Mouse (Mus musculus) kidney, postnatal 14 days (tissue): ENCODE data around the gene Oxa1l.

Source experiments
- DNase-seq: peaks from one replicate; pipeline ENCODE4 v3.0.0; 2022; ENCODE audit warnings: mixed read lengths

Oxa1l gene

DNA sequence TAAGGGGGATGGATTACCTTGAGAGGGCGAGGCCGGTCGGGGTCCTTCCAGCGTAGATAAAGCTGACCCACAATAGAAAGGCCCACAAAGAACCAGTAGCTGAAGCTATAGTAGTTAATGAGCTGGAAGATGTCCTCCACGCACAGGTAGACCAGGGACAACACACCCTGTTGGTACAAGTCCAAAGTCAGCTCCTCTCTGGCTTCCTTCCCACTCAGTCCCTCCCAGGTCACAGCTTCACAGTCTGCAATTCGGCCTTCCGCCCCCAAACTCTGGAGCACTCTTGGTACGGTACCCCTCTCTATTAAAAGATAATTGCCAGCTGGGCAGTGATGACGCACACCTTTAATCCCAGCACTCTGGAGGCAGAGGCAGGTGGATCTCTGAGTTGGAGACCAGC is 12.3 kb downstream of the Oxa1l start:
- peak; percentile 62 for DNase-seq

DNA sequence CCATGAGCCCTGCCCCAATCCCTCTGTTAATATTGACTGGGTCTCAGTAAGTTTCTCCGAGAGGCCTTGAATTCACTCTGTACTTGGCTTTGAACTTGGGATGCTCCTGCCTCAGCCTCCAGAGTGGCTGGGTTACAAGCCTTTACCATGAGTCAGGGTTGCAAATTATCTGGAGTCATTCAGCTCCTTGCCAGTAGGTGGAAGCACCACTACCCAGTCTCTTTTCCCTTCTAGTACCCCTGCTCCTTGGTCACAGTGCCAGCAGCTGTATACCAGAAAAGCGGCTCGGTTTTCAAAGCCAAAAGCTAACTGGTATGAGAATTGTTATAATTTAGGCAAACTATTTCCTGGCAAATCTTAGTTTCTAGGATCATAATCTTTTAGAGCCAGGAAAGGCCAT is 15.3 kb downstream of the Oxa1l start:
- peak; percentile 72 for DNase-seq

DNA sequence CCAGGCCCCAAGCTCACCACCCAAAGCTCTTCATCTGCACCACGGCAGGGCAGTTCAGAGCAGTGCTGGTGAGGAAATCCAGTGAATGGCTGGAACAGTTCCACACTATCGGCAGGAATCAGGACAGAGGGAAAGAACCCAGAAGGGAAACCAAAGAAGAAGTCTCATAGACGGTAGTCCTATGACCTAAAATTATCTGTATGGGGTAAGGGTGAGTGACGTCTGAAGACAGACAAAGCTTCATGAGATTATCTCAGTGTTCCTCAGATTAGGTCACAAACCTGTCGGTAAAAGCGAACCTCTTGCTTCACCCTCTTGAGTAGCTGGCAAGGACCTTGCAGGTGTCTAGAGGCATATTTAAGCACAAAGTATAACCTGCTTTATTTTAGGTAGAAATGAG is 16.5 kb downstream of the Oxa1l start:
- no peak for DNase-seq

DNA sequence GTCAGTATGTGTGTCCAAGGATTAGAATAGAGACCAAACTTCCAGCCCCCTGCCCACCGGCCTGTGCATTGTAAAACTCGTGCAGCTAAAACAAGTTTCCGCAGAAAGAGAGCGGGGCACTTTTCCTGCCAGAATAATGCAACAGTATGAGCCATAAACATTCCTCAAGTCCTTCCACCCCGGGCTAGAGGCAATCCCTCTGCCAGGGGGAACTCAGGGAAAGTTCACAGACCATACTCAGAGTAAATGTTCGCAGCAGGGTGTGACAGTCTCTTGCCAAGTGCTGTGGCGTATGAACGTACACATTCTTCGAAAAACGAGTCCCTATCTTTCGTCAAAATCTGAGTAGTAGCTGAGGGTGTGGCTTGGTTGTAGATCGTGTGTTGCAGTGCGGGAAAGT is 18.9 kb downstream of the Oxa1l start:
- no peak for DNase-seq

DNA sequence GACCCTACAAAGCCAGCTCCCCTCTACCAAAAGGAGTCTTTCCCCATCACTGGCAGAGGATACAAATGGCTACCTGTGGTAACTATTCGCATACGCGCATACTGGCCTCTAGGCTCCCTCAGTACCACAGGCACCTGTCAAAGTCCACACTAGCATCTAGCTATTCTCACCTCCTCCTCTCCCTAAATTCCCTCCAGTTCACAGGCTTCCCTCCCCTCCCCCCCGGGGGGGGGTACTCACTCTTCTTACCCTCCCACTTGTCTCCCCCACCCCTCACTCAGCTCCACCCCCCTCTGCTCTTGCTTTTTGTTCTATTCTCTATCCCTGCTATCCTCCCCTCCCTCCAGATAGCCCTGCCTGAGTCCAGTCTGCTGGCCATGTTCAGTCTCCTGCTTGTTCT is 20.0 kb downstream of the Oxa1l start:
- no peak for DNase-seq

DNA sequence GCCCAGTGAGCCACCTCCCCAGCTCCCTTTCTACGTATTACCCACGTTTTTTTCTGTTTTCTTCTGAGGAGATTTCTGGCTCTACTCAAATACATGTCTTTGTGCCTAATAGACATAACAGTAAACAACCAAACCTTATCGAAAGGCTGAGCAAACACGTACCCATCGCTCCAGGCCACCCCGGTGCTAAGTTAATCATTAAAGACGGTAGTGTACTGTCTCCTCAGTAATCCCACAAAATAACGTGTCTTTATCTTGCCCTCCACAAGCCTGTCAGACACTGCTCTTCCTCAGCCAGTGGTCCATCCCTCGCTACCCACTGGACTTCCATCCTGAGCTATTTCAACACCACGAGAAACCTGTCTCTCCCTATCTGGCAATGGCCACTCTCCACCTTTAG is 21.2 kb downstream of the Oxa1l start:
- DNase-seq: peak; percentile 52

DNA sequence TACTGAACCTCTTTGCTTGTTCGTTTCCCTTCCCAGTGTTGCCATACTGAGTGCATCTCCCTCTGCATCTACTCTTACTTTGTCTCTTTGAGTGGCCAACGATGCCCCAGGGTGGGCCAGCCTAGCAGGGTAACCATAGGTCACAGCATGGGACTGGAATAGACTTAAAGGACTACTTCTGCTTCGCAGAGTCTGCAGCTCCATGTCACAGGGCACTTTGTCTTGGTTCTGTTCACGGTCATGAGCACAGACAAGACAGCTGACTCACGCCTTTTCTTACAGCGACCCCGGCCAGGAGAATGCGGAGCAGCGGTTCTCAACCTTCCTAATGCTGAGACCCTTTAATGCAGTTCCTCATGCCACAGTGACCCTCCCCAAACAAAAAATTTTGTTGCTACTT is 22.0 kb downstream of the Oxa1l start:
- no peak for DNase-seq

DNA sequence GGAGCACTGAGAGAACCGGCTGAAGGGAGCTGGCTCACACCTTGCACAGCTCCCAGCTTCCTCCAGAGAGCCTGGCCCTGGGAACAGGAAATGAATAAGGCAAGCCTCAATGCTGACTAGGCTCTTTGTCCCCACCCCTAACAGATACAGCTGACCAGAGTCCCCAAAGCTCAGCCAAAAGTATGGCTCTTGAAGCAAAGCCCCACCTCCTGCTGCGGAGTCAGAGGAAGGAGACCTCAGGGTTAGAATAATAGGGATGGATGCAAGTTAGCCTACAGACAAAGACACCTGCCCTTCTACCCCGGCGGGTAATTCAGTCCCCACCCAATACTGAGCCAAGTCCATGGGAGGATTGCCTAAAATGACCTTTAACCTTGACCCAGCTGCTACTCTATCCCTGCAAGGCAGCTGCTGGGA is 22.7 kb downstream of the Oxa1l start:
- peak; percentile 65 for DNase-seq

DNA sequence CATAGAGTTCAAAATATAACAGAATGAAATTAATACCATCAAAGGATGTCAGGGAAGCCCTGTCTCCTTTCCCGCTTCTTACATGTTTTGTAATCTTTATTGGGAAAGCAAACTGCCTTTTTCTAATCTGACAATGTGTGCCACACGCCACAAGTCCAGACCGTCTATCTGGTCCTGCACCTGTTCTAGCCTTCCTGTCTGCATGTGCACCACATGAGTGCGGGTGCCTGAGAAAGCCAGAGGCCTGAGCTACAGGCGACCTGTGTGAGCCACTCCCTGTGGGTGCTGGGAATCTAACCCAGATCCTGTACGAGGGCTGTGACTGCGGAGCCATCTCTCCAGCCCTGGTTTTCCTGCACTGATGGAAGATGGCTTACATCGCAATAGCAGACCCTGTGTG is 23.8 kb downstream of the Oxa1l start:
- DNase-seq: no peak

DNA sequence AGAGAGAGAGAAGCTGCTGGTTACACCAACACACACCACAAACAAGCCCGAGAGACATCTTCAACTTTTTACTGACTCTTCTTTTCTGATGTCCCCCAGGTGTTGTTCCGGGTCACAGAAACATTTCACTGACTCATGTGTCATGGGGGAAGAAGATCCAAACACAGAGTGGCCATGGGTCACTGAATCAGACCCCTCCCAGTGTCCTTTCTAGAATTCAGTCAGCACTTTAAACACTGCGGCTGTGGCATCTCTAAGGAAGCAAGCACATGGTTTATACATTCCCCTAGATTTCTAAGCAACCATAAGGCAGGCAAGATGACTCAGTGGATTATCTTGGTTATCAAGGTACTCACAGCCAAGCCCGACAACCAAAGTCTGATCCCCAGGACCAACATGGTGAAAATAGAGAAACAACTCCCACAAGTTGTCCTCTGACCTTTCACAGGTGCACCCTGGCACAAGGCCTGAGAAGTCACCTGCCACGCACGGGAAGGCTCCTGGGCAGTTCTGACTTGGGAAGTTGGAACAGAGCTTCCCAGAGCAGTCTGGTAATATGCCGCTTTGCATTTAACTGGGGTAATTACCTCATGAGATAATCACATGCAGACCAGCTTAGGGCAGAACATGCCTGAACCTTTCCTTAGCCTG is 25.5 kb downstream of the Oxa1l start:
- peak; percentile 65 for DNase-seq

DNA sequence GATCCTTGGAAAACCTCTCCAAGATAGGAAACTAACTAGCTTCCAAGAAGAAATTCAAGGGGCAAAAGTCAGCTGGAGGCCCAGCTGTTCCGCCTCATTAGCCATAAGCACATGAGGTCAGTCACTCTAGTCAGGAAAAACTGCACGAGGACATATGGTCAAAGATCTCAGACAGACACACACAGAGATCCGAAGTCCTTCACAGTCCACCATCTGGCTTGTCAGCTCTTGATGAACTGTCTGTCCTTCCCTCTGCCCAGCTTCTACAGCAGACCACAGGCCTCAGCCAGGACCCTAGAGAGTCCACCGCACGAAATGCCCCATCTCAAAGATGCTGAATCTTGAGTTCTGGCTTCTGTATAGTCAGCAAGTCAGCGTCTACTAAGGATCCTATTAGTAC is 26.9 kb downstream of the Oxa1l start:
- DNase-seq: peak; percentile 84

DNA sequence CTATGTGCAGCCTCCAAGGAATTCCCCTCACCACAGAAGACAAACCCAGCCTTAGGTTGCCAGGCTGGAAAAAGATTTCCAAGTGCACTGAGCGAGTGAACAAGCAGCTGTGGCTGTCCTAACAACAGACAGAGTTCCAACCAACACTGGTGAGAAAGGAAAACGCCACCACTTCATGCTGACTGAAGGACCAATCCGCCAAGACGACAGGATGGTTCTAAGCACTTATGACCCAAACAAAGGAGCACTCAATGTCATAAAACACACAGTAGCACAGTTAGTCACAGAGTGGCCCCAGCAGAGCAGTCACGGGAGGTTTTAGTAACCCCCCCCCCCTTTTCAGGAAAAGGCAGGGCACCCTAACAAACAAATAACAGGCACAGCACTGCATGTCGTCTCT is 30.2 kb downstream of the Oxa1l start:
- no peak for DNase-seq

DNA sequence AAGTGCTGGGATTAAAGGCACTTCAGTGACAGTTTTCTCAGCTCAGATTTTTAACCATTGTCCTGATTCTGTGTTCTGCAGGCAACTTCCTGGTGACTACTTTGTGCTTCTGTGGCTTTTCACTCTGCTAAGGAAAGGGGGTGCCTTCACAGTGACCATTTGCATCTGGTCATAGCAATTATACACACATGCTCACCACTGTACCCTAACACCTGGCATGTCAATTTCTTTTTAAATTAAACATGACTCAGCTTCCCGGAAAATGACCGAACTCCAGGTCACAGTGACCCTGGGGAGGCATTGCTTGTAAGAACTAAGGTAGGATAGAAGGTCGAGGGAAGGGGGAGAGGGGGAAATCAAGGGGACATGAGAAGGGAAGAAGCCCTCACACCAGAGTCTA is 33.2 kb downstream of the Oxa1l start:
- DNase-seq: no peak

DNA sequence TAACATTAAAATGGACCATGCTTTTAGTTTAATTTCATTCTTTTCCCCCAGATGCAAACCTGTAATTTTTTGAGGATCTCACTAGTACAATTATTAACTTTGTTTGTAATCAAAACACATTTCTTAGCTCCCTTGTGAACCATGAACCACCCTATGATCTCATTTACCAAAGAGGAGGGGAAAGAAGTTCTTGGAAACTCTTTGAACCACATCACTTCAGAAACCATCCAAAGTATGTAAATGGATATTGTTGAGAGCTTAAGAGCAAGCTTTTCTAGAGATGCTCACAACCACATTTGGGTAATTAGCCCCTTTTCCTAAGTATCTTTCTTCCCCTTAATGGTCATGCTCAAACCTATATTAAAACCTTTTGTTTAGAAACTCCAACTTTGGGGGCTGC is 33.7 kb downstream of the Oxa1l start:
- no peak for DNase-seq

DNA sequence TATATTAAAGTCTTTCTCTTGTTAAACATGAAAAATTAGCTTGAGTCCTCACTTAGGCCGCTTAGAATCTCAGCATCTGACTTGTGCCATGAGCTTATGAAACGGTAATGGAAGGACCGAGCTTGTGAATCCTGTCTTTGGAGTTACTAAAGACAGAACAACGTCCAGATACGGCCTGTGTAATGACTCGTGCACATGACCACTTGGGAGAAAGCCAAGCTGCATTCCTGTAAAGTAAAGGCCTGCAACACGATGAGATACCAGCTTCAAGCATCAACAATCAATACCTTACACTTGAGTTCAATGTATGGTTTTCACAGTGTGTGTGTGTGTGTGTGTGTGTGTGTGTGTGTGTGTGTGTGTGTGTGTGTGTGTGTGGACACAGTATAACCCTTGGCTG is 36.1 kb downstream of the Oxa1l start:
- no peak for DNase-seq

DNA sequence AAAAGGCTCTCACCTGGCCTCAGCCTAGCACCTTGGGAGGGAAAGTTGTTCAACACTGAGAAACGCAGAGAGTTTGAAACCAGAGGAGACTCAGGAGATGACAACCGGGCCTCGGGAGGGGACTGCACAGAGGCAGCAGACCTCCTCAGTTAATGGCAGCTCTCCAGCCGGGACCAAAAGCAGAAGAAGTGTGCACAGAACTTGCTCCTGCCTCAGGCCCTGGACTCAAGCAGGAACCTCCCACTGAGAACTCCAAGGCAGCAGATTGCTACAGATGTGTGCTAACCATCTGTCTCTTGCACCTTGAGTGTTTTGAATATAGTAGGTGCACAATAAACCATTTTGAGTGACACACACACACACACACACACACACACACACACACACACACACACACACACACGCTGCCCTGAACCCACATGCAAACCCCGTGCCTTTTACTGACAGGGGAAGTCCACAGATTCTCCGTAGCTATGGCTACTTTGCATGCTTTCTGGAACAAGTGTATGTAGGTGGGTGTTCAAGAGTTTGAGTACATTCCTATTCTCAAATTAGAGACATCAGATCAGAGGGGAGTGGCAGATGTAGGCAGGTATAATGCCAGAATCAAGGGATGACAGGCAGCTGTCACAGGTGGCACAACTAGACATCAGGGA is 37.4 kb downstream of the Oxa1l start:
- DNase-seq: no peak

DNA sequence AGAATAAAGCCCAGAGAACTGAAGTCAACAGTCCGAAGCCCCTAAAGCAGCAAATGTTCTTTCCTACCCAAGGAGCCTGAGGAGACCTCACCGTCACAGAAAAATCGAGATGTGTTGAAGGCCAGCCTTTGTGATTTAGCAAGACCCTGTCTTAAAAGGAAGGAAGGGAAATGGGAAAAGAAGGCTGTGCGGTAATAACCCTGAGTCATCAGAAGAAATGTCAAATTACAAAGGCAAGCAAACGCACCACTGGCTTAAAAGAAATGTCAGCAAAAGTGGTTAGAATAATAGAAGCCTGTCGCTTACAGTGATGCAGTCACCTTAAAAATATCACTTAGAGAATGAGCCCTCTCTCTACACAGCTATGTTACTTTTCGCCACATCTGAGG is 37.9 kb downstream of the Oxa1l start:
- DNase-seq: no peak

DNA sequence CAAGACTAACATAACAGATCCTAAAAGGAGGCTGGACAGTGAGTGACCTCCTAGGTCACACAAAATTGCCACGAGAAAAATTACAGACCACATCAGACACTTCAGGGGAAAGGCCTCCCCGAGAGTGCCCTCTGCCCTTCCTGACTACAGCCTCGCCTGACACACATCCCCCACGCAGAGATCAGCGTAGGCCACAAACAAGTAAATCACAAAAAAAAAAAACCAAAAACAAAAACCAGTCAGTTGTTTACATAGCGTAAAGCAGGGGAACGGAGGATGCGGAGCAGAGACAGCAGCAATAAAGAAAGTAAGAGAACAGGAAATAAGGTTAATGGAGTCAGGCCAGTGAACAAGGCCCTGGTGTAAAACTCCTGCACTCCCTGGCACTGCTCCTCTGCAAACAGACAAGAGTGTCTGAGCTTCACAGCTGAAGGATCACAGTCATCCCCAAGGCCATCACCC is 38.3 kb downstream of the Oxa1l start:
- peak; percentile 81 for DNase-seq

DNA sequence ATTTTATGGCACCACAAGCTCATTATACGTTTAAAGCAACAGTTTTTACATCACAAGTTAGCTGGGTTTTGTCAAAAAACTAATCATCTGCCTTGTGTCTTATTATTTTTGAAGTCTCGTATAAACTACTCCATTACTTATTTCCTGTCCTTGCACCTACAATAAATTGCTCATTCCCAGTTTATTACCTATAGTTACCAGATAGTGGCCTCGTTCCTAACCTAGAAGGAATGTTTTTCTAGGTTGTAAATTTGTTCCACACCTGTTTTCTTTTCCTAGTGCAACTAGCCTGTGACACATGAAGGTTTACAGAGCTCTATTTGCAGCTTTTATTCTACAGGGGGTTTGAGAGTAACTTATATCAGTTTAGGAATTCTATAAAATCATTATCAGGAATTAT is 41.1 kb downstream of the Oxa1l start:
- no peak for DNase-seq

DNA sequence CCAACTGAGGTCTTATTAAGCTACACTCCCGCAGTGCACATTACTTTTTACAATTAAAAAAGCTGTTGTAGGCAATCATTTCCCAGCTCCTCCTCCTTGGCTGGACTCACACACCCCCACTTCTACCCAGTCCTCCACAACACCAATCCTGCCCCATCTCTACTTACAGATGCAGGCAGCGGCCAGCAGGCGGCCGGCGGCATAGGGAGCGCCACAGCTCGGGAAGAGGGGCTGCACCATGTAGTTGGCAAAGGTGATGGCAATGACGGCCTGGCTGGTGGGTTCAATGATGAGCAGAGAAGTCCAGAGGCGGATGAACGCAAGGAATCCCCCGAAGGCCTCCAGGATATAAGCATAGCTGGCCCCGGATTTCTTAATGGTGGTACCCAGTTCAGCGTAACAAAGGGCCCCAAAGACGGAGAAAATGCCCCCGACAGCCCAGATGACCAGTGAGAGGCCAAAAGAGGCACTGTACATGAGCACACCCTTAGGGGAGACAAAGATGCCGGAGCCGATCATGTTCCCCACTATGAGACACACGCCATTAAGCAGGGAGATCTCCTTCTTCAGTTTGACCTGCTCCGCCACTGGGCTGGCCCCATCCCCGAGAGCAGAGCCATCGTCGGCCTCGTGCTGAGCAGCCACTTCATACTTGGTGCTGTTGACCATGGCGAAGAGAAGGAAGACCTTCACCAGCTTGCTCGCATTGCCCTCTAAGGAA is 47.9 kb downstream of the Oxa1l start:
- peak; percentile 63 for DNase-seq

DNA sequence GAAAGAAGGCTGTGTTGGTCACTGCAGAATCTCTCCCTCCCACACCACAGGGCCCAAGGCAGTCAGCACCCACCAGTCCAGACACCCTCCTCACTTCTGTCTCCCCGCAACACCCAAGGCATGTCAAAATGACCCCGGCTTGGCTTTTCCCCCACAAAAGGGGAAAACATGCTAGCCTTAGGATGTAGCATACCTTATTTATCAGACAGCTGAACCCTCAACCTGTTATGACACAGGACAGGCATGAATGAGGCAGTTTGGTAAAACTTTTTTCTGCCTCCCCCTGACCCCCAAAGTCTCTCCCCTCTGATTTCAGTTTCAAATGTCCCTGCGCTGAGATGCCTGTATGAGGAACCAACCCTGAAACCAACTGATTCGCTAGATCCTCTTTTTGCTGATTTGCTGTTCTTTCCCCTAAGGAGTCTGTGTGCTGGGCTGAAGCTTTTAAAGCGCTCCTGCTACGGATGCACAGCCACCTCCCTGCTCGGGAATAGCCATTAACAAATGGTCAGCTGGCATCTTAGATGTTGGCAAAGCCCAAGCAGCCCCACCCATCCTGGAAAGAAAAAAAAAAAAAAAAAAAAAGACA is 48.5 kb downstream of the Oxa1l start:
- DNase-seq: no peak

DNA sequence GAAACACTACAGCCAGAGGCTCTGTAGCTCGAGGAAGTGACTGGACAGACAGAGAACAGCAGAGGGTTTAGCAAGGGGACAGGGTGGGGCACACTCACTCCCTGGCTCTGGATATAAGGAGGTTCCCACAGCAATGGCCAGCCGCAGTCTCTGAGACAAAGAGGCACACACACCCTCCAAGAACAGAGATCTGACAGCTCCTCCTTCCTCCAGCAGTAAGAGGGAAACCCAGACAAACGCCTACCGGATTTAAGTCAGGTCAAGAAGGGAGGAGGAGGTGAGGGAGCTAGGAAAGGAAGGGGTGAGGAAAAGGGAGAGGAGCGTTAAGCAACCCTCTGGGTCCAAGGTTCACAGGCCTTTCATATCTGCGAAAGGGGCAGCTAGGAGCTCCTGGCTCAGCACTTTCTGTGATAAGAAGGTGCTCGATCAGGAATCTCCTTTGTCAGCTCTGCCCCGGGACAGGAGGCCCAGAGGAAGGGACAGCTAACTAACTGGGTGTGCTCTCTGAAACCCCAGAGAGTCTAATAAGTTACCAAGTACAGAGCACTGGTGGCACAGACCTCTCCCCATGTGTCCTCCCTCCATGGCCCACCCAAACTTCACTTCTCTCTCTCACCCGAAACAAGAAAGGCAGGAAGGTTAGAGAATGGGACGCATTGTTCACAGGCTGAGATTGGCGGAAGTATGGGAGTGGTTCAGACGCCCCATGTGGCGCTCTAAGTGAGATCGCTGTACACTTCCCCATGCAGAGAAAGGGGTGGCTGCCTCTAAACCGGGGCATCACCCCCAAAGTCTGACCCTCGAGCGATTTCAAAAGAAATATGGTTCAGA is 49.6 kb downstream of the Oxa1l start:
- peak; percentile 71 for DNase-seq

DNA sequence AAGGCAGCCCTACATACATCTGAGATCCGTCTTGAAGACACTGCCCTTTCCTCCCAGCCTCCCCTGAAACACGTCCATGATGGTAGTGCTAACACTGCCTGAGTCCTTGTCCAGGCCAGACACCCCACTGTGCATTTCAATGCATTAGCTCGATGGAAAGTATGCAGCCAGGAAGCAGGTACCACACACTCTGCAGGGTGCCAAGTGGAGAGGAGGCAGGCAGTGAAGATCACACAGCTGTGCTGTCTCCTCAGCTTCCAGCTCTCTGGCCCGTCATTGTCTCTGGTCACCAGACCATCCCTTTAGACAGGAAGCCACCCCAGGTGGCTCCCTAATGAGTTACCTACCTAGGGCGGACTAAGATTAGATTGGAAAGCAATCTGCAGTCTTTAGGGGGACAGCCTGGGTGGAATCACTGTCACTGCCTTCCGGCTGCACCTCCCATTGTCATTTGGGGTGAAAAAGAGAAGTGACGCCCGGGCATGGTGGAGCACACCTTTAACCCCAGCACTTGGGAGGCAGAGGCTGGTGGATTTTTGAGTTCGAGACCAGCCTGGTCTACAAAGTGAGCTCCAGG is 51.5 kb downstream of the Oxa1l start:
- DNase-seq: no peak
